Mouse (Mus musculus): ENCODE measurements around the gene Chp2. TPM values are rescaled to one million over a fixed set of nuclear protein-coding genes. Genes with fewer than 3 reads are reported as not detected.

The Chp2 gene
- total and polyA plus RNA-seq, 3 experiments, result not detected

GRCm38 (mm10) chr7:122199296-122199695 is 20.0 kb upstream of the Chp2 start:
- H3K4me3 ChIP-seq (replicated peaks in 1 of 3; ENCODE audit: low read depth in 2 of 3, low read length in 2 of 3, poor library complexity in 1 of 3), result no peak overlapping the region
- no peak overlapping the region for H3K9ac ChIP-seq (ENCODE audit: insufficient read depth, low read depth)
- H3K27me3 ChIP-seq (replicated peaks), result peaks cover 6% of the 10 kb centered on the region
- DNase-seq (ENCODE audit: extremely low read depth), result peak; percentile 41
- H3K4me1 ChIP-seq (ENCODE audit: control insufficient read depth in 1 of 2, insufficient read depth in 2 of 2), result no peaks in the 10 kb centered on the region
- TF ChIP-seq RAD21 (IDR thresholded peaks at IDR 0.05; ENCODE audit: low read depth, low read length) (peak; percentile 87), ZNF384 (IDR thresholded peaks at IDR 0.05; ENCODE audit: low read depth, low read length) (no peak), SMC3 (IDR thresholded peaks at IDR 0.05; ENCODE audit: low read depth, low read length) (peak; percentile 57), UBTF (IDR thresholded peaks at IDR 0.05; ENCODE audit: low read depth, low read length) (no peak), CTCF (conservative IDR thresholded peaks at IDR 0.05 in 1 of 2, IDR thresholded peaks at IDR 0.05 in 1 of 2; ENCODE audit: low read depth in 2 of 2, low read length in 2 of 2) (peak; percentile 67 to 82), ZC3H11A (IDR thresholded peaks at IDR 0.05; ENCODE audit: low read depth, low read length) (0 out of 2 replicates have a peak, but pooled peaks have one; percentile 8)
- H3K79me2 ChIP-seq (replicated peaks; ENCODE audit: control insufficient read depth, extremely low read depth, insufficient read depth, poor library complexity, severe bottlenecking), result no peaks in the 10 kb centered on the region
- in situ Hi-C loops (cut with MboI; ENCODE audit: low pct_ligation_motif_present, low pct_unique_long_range_greater_than_20kb, low sequenced_read_pairs) (loop anchor here (10.0 to 25.0 kb wide), 2 partner anchors 466 to 713 kb away; no protein-coding TSS in a partner anchor), dilution Hi-C loops (cut with MboI; ENCODE audit: extremely low pct_ligation_motif_present, extremely low pct_unique_long_range_greater_than_20kb, low sequenced_read_pairs) (no loop called here)
- no peak overlapping the region for H3K4me2 ChIP-seq (ENCODE audit: insufficient read depth, low read depth, poor library complexity, severe bottlenecking)
- peaks cover 11% of the 10 kb centered on the region for H3K9me3 ChIP-seq (replicated peaks; ENCODE audit: low read length)
- no peaks in the 10 kb centered on the region for H3K36me3 ChIP-seq (replicated peaks in 1 of 2; ENCODE audit: control insufficient read depth in 1 of 2, insufficient read depth in 1 of 2, low read length in 1 of 2)
- no peak overlapping the region for H3K27ac ChIP-seq (ENCODE audit: insufficient read depth, low read depth)

- no peak overlapping the region for H3K4me3 ChIP-seq (replicated peaks in 1 of 3; ENCODE audit: low read depth in 2 of 3, low read length in 2 of 3, poor library complexity in 1 of 3)
- H3K36me3 ChIP-seq (replicated peaks in 1 of 2; ENCODE audit: control insufficient read depth in 1 of 2, insufficient read depth in 1 of 2, low read length in 1 of 2), result no peaks in the 10 kb centered on the region
- in situ Hi-C loops (cut with MboI; ENCODE audit: low pct_ligation_motif_present, low pct_unique_long_range_greater_than_20kb, low sequenced_read_pairs), result loop anchor here (5.0 kb wide), 1 partner anchor 33 kb away; no protein-coding TSS in a partner anchor
- H3K27ac ChIP-seq (ENCODE audit: insufficient read depth, low read depth), result no peak overlapping the region
- DNase-seq (ENCODE audit: extremely low read depth), result no peak
- no peaks in the 10 kb centered on the region for H3K4me1 ChIP-seq (ENCODE audit: control insufficient read depth in 1 of 2, insufficient read depth in 2 of 2)
- dilution Hi-C loops (cut with MboI; ENCODE audit: extremely low pct_ligation_motif_present, extremely low pct_unique_long_range_greater_than_20kb, low sequenced_read_pairs), result no loop called here
- H3K9me3 ChIP-seq (replicated peaks; ENCODE audit: low read length), result peaks cover 2% of the 10 kb centered on the region
- no peak for TF ChIP-seq TCF12 (IDR thresholded peaks at IDR 0.05; ENCODE audit: low read depth, low read length)
- TF ChIP-seq CTCF (conservative IDR thresholded peaks at IDR 0.05 in 1 of 2, IDR thresholded peaks at IDR 0.05 in 1 of 2; ENCODE audit: low read depth in 2 of 2, low read length in 2 of 2), result no peak
- TF ChIP-seq USF1 (IDR thresholded peaks at IDR 0.05; ENCODE audit: low read depth, low read length), result no peak
- no peaks in the 10 kb centered on the region for H3K79me2 ChIP-seq (replicated peaks; ENCODE audit: control insufficient read depth, extremely low read depth, insufficient read depth, poor library complexity, severe bottlenecking)
- H3K9ac ChIP-seq (ENCODE audit: insufficient read depth, low read depth), result no peak overlapping the region
- H3K27me3 ChIP-seq (replicated peaks), result peaks cover 24% of the 10 kb centered on the region
- no peak overlapping the region for H3K4me2 ChIP-seq (ENCODE audit: insufficient read depth, low read depth, poor library complexity, severe bottlenecking)
Observed at GRCm38 (mm10) chr7:122203936-122204335, 15.4 kb upstream of the Chp2 start.

GRCm38 (mm10) chr7:122206121-122206520 is 13.2 kb upstream of the Chp2 start:
- no peaks in the 10 kb centered on the region for H3K4me1 ChIP-seq (ENCODE audit: control insufficient read depth in 1 of 2, insufficient read depth in 2 of 2)
- no peaks in the 10 kb centered on the region for H3K9me3 ChIP-seq (replicated peaks; ENCODE audit: low read length)
- no peaks in the 10 kb centered on the region for H3K36me3 ChIP-seq (replicated peaks in 1 of 2; ENCODE audit: control insufficient read depth in 1 of 2, insufficient read depth in 1 of 2, low read length in 1 of 2)
- TF ChIP-seq TBP (conservative IDR thresholded peaks at IDR 0.05; ENCODE audit: low read depth, low read length), result no peak
- TF ChIP-seq ZNF384 (IDR thresholded peaks at IDR 0.05; ENCODE audit: low read depth, low read length), result no peak
- TF ChIP-seq UBTF (IDR thresholded peaks at IDR 0.05; ENCODE audit: low read depth, low read length), result no peak
- no peak for TF ChIP-seq POLR2AphosphoS2 (IDR thresholded peaks at IDR 0.05; ENCODE audit: low read depth, low read length)
- no peak for TF ChIP-seq SIN3A (IDR thresholded peaks at IDR 0.05; ENCODE audit: low read length)
- TF ChIP-seq NRF1 (IDR thresholded peaks at IDR 0.05; ENCODE audit: low read depth, low read length), result no peak
- no peak for TF ChIP-seq ZMIZ1 (IDR thresholded peaks at IDR 0.05; ENCODE audit: low read depth, low read length)
- TF ChIP-seq CHD1 (IDR thresholded peaks at IDR 0.05; ENCODE audit: low read depth, low read length), result no peak
- TF ChIP-seq ZKSCAN1 (IDR thresholded peaks at IDR 0.05; ENCODE audit: borderline replicate concordance, low read depth, low read length), result no peak
- no peak for TF ChIP-seq RAD21 (IDR thresholded peaks at IDR 0.05; ENCODE audit: low read depth, low read length)
- in situ Hi-C loops (cut with MboI; ENCODE audit: low pct_ligation_motif_present, low pct_unique_long_range_greater_than_20kb, low sequenced_read_pairs), result no loop called here
- peaks cover 26% of the 10 kb centered on the region for H3K27me3 ChIP-seq (replicated peaks)
- DNase-seq (ENCODE audit: extremely low read depth), result no peak
- no peak overlapping the region for H3K4me3 ChIP-seq (replicated peaks in 1 of 3; ENCODE audit: low read depth in 2 of 3, low read length in 2 of 3, poor library complexity in 1 of 3)
- H3K27ac ChIP-seq (ENCODE audit: insufficient read depth, low read depth), result no peak overlapping the region
- H3K9ac ChIP-seq (ENCODE audit: insufficient read depth, low read depth), result no peak overlapping the region
- no peak overlapping the region for H3K4me2 ChIP-seq (ENCODE audit: insufficient read depth, low read depth, poor library complexity, severe bottlenecking)
- H3K79me2 ChIP-seq (replicated peaks; ENCODE audit: control insufficient read depth, extremely low read depth, insufficient read depth, poor library complexity, severe bottlenecking), result no peaks in the 10 kb centered on the region
- dilution Hi-C loops (cut with MboI; ENCODE audit: extremely low pct_ligation_motif_present, extremely low pct_unique_long_range_greater_than_20kb, low sequenced_read_pairs), result no loop called here

All from CH12.LX (cell line).